Mouse (Mus musculus) ZHBTc4 (cell line): ENCODE data around the gene Rad23a.
A peak's percentile ranks its signal among the peaks of the same experiment; 100 is the strongest.

Experiments
- DNase-seq: peaks from one replicate; pipeline ENCODE4 v3.0.0-alpha.2; 2011; ENCODE audit warnings: low read depth, low spot score

Rad23a gene

DNA sequence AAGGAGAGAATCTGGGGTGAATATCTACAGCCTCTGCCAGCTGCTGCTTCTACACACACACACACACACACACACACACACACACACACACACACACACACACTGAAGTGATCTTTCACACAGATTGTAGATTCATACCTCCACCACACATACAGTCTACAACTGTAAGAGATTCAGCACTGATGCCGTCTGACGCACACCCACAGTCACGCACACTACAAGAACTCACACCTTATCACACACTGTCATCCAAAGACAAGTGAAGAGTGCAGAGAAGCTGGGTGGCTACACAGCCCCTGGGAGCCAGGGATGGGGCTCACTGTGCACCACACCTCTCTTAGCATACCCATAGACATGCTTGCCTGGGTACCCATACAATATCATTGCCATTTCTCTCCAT is 26.6 kb downstream of the Rad23a start:
- DNase-seq = no peak

DNA sequence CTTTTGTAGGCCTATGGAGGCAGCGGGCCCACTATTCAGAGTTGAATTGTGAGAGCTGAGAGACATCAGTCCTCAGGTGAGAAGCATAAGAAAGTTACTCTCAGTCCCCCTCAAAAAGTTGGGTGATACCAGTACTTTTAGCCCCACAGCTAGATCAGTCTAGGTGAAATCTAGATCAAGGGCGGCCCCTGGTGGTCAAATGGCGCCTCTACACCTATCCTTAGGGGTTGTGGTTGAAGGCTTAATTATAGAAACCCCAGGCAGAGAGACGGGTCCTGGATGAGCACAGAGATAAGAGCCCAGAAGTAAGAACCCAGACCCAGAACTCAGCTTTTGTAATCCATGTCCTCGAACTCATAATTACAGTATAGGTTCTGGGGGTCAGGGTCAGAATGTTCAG is 27.4 kb downstream of the Rad23a start:
- peak; percentile 80 for DNase-seq

DNA sequence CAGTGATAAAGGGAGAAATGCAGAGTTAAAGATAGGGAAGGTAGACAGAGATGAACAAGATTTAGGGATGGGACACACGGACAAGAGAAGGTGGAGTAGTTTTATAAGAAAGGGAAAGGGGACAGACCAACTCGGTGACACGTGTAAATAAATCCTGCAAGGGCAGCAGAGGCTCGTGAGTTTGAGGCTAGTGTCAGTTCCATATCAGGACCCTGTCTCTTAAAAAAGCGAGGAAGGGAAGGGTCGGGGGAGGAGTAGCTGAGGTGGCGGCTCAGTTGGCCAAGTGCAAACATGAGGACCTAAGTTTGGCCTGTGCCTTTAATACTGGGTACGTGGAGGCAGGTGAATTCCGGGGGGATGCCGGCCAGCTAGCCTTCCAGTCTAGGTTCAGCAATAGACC is 29.2 kb downstream of the Rad23a start:
- no peak for DNase-seq

DNA sequence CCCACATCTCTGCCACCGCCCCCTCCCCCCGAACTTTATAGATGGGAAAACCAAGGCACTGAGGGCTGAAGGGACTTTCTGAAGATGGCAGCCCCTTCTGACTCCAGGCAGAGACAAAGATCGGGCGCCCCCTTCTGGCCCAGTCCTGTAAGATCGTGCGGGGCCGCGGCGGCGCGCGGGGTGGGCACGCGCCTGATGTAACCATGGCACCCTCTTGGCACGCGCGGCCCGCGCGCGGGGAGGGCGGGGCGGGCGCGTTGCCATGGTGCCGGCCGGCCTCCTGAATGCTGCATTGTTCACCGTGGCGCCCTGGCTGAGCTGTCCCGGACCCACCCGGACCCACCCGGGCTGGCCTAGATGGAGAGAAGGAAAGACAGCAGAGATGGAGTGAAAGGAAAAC is 29.6 kb downstream of the Rad23a start:
- DNase-seq = peak; percentile 89

DNA sequence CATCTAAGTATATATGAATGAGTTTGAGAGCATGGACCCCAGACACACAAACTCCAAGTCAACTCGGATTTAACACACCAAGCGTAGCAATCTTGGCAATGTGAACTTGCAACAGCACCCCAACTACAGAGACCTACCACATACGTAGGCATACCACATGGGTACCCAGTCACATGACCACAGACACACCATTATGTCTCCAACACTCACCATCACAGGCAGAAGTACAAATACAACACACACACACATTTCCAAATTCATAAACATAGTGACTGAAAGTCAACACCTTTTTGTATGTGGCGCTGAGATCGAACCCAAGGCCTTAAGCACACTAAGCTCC is 30.6 kb downstream of the Rad23a start:
- no peak for DNase-seq

DNA sequence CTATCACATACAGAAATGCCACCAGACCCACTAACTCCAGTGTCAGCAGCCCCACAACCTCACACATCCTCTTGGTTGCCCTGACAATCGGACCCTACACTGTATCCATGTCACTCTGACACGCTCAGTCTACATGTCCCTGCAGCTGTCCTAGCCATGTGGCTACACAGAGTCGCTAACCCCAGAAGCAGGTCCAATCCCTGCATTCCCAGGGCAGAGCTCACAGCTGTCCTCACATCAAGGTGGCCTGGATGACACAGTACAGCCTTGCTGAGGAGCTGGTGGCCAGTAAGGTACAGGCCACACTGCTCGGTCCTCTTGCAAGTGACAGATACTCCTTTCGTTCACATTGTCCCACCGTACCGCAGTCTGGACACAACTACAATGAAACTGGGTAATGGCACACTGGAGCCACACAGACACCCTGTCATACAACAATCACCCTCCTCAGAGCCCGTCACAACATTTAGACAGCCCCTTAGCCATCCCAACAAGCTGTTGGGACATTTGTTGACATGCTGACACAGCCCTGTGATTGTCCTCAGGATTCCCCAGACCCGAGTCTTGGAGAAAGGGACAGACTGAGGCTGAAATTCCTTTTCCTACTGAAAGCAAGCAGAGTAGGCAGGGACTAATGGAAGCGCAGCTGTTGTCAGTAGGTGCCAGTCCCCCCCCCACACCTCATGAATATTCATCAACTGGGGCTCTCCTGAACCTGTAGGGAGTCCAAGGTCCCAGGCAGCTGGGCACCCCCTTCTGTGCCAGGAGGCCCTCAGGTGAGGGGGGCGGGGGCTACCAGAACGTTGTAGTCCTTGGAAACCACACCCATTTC is 31.1 kb downstream of the Rad23a start:
- DNase-seq = no peak

DNA sequence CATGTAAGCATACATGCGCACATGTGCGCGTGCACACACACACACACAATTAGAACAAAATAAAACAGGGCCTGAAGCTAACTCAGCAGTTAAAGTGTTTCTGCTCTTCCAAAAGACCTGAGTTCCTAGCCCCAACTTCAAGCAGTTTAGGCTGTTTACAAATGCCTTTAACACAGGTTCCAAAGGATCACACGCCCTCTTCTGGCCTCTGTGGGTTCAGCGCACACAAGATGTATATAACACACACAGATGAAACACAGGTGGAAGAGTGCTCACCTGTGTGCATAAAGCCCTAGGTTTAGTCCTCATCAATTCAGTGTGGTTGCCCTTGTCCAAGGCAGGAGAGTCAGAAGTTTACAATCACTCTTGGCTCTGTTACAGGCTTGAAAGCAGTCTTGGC is 34.4 kb downstream of the Rad23a start:
- peak; percentile 72 for DNase-seq

DNA sequence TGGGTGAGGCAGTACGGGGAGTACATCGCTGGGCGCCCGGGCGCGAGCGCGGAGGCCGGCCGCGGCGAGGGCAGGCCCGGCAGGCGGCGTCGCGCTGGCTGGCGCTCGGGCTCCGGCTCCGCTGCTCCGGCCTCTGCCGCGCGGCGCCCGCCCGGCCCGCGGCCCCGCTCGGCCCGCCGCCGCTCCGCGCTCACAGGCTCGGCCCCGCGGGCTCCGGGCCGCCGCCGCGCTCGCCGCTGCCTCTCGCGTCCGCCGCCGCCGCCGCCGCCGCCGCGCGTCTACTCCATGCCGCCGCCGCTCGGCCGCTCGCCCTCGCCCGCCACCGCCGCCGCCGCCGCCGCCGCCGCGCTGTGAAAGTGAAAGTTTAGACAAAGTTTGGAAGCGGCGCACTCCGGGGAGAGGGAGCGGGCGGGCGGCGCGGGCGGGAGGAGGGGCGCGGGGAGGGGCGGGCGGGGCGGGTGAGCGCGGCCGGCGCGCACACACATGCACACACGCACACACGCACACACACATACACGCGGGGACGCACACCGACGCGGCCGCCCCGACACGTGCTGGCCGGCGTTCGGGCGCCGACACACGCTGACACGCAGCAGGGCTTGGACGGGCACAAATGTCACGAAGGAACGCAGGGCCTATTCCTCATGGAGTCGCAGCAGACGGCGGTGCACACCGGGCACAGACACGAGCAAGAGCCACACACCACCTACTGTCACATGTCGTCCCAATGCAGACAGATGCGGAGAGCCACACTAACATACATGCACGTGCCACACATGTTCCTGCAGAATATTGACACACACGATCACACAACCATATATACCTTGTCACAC is 40.2 kb downstream of the Rad23a start, which contains the start of gene Nfix:
Nfix (minus strand) TSS at position 346 of the 833 bp plus-strand sequence.
- peak; percentile 61 for DNase-seq

DNA sequence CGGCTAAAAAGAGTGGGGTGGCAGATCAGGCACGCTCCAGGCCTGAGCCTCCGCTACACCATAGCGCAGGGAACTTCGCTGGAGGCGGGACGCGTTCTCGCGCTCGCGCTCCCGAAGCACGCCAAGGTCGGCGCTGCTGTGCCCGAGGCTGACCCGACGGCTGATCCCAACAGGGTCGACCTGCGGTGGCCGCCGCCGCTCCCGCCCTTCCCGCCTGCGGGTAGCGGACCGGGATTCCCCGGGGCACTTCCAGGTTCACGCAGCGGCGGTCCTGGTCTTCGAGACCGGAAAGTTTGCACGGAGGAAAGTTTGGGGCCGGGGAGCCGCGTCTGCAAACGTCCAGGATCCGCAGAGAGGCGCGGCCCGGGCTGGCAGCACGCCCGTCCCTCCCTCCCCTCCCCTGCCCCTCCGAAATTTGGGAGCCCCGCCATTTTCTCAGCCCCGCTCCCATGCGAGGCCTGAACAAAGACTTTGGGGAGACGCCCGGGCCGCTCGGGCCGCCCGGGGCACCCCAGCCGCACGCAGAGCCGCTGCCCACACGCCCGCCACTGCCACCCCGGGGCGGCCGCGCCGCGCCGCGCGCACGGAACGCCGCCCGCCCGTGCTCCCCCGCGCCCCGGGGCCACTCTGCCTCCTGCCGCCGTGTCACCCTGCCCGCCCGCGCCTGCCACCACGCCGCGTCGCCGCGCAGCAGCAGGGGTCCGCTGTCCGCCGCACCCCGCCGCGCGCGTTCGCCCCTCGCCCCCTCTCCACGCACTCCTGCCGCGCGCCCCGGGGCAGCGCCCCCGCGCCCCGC is 41.1 kb downstream of the Rad23a start:
- DNase-seq = peak; percentile 77

DNA sequence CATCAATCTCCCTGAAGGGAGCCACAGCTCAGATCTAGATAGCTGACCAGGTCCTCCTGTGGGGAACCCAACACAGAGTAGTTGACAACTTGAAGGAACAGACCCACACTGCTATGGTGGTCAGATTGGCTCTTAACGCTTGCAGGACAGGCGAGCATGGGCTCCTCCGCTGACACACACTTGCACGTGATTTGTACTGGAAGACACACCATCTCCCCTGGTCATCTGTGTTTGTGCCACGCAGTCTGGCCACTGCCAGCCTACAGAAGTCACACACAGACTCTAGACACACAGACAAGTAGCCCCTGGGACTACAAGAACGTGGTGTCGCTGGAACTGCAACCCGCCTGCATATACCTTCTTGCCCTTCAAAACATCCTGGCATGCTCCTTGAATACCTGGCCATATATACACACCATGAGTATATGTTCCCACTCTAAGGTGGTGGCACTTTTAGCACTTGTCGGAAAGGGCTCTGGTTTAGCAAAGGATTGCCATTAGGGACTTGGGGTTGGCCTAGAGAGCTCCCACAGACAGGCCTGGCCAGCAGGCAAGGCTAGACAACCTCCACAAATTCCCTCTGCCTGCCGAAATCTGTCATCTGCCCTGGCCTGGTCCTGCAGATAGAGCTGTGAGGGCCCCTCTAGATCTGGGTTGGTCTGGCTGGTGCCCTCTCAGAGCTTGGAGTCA is 41.9 kb downstream of the Rad23a start:
- no peak for DNase-seq

DNA sequence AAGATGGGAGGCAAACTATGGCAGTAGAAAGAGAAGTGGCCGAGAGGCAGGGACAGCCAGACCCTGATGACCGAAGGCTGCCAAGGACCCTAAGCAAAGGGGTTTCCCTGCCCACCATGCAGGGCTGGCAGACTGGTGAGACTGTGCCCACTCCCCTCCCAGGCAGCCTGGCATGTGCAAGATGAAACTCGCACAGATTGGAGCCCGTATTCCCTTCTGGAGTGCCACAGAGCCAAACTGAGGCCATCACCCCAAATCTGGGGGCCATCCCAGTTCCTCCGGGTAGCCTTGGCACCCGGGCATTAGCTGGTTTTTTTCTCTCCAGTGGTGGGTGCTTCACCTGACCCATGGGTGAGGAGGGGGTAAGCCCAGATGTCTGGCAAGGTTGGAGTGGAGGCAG is 42.5 kb downstream of the Rad23a start:
- DNase-seq = no peak

DNA sequence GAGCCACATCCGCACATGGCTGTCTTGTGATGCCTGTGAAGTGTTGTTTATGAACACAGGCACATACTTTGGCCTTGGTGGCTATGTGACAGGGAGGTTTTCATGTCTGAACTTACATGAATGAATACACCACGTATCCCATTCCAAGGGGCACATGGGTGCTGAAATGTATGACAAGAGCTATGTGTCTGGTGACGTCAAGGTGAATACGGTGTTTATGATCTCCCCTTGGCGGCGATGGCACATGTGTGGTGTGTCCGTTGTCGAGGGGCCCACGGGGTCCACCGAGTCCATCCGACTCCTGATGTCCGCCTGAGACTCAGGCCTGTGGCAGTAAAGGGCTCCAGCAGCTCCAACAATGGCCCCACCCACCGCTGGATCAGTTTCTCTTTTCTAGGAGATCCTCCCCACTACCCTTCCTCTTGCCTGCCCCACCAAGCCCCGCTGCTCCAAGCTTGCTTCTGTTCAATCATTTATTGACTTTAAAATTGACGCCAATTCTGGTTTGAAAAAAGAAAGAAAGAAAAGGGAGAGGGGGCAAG is 43.1 kb downstream of the Rad23a start:
- DNase-seq = no peak

DNA sequence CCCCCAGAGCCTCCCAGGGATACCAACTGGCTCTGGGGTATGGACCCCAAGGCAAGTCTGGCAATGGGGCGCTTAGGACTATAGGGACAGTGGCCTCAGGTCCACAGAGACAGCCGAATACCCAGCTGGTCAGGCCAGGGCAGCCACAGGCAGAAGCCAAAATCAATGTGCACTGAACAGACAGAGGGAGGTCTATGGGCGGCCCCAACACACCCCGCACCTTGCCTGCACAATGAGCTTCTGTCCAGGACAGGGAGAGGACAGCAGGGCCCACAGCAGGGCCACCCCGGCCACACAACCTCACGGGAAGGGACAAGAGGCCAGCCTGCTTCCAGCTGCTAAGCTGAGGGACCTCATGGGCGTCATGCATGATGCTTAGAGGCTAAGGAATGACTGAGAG is 46.0 kb downstream of the Rad23a start:
- DNase-seq = no peak

DNA sequence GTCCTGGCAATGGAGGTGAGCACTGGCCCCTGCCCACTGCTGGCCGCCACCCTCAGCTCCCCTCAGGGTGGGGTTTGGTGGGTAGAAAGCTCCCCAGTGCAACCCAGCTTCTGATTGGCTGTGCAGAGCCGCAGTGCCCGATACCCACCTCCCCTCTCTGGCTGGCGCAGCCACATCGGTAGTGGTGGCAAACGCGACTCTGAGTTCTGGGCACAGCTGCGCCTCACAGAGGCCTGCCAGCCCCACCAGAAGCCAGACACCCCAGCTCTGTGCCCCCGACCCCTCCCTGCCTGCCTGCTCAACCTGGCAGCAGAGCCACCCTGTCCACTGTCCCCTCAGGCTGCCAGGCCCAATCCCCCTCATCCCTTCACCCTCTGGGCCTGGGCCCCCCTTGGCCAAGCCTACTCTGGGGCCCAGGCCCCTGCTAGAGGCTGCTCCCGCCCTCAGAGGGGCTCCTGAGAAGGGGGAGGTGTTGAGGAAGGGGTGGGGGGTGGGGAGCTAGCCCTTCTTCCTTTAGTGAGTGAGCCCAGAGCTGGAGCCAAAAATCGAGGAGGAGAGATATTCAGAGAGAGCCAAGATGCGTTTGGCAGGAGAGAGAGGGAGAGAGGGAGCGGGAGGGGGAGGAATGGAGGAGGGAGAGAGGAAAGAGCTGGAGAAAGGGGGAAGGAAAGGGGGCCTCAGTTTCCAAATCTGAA is 46.5 kb downstream of the Rad23a start:
- DNase-seq = no peak

DNA sequence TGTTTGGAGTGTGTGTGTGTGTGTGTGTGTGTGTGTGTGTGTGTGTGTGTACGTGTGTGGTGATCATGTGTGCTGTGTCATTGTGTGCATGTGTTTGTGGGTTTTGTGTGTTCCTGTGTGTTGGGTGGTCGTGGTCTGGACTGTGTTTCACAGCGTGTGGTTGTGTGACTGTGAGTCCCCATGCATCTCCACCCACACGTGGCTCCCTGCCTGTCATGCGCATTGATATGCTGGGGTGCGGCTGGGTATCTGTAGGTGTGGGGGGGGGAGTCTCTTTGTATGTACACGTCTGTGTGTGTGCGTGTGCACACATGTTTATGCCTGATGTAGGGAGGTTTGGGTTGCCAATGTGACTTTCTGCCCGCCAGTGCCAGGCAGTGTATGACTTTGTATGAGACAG is 47.3 kb downstream of the Rad23a start:
- no peak for DNase-seq

DNA sequence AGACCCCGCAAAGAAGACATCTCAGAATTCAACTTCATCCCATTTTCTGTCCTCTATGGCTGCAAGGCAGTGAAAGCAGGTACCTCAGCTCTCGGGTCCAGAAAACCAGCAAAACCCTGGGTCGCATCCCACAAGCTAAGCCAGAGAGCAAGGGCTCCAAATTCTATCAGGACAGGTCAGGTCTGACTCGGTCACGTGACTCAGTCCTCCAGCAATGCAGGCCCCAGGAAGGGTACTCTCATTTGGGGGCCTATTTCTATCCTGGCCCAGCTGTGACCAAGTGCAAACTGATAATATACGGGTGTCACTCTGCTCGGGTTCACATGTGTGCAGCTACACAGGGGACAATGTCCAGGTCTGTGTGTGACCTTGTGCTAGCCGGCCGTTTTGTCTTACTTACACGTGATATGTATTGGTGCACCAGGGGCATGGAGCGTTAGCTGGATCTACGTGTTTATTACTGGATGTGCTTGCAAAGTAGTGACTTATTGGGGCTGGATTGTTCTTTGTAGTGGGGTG is 48.0 kb downstream of the Rad23a start:
- DNase-seq = no peak

DNA sequence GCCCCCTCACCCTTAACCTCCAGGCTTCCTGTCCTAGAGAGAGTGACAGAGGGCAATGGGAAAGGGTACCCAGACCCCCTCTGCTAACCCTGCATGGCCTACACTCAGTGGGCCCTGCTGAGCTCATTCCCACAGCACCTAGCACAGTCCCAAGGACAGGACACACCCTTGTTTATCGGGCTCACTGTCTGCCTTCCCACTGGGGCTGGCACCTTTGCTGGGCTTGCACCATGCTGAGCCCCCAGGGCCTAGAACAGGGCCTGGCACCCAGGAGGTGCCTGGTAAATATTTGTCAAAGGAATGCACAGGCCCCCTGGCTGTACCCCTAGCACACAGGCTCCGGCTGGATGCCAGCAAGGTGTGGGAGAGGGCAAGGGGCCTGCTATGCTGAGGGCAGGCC is 49.9 kb downstream of the Rad23a start:
- DNase-seq = no peak

DNA sequence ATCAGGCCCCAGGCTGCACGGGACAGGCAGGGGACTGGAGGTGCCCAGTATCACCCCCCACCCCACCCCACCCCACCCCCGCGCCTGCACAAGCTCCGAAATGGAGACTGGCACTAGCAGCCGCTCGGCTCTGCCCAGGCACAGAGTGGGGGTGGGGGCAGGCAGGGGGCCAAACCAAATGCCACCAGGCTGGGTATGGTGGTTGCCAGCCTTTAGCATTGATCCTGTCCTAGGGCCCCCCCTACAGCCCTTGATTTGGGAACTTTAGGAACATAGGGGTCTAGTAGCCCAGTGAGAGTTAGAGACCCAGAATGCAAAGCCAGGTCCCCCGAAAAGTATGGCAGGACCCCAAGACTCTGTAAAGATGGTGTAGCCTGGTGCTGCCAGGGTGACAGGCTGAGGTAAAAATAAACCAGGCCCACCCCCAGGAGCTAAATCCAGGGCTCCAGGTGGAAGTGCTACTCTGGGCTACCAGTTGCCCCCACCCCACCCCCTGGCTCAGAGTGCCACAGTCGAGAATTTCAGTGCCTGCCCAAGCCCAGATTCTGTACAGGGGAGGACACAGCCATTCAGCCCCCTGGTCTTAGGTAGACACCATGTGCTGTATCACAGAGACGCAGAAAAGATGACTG is 50.5 kb downstream of the Rad23a start:
- DNase-seq = no peak

DNA sequence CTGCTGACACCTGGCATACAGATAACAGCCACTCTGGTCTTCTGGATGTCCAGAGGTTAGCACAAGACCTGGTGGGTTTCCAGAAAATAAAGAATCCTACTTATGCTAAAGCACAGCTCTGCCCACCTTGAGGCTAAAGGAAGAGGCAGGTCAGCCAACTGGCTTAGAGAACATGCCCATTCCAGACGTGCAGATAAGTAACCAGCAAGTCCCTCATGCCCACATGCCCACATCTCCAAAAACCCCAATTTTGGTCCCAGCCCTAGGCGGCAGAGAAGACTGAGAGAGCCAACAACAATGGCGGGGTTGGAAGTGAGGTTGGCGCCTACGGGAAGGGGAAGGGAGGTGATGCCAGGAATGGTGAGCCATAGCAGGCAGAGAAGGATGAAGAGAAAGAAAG is 51.1 kb downstream of the Rad23a start:
- no peak for DNase-seq

DNA sequence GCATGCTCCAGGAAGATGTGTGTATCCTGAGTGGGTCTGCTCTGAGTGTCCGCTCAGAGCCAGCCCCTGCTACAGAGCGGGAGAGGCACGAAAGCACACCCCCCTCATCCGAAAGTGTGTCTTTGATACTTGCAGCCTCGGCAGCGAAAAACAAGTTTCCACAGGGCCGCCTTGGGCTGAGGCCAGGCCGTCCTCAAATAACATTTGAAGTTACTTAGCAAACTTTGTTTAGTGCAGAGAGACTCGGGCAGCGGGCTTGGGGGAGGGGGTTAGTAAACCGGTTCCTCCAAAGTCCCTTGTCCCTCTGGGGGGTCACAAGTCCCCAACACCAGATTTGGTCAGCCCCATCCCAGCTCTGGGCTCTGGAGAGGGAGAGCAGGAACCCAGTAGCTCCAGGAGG is 51.6 kb downstream of the Rad23a start:
- DNase-seq = no peak
